Mouse (Mus musculus) Patski (cell line): ENCODE measurements at regions not wholly inside any gene's neighbourhood (a gene's known extent, or its start where the extent isn't known, plus 50 kb on each side); places are given as distances from the start of the nearest gene placed in this dataset.

Experiments used
- ATAC-seq: fragments of 100-300 bp; one replicate; pipeline ENCODE4 v1.8.0; 2021
- CTCF ChIA-PET: fragments of 350-600 bp; sonication (Branson Sonifier 250); formaldehyde crosslinking; loops from one replicate; lab custom pipeline; 2022; ENCODE audit warnings: inconsistent platforms; lab: Charles Lee
- POLR2A ChIA-PET: fragments of 350-600 bp; sonication (Branson Sonifier 250); formaldehyde crosslinking; loops from one replicate; lab custom pipeline; 2022; ENCODE audit warnings: antibody characterized with exemption, inconsistent platforms; lab: Charles Lee
- DNase-seq: peaks from one replicate; pipeline ENCODE4 v3.0.0-alpha.2; 2011; ENCODE audit warnings: low read depth, low spot score
- H3K27me3 ChIP-seq: fragments of 371-371 bp; one replicate; pipeline ENCODE4 v1.5.1; 2021
- CTCF ChIP-seq: fragments of 100-300 bp; IDR thresholded peaks from one replicate; pipeline ENCODE4 v1.5.1; 2021
- in situ Hi-C: fragments of 300-500 bp; cut with MboI; formaldehyde crosslinking; loops from 3 replicates; pipeline ENCODE4 v1.11.1; 2018; ENCODE audit warnings: low pct_unique_long_range_greater_than_20kb, mixed read lengths

DNA sequence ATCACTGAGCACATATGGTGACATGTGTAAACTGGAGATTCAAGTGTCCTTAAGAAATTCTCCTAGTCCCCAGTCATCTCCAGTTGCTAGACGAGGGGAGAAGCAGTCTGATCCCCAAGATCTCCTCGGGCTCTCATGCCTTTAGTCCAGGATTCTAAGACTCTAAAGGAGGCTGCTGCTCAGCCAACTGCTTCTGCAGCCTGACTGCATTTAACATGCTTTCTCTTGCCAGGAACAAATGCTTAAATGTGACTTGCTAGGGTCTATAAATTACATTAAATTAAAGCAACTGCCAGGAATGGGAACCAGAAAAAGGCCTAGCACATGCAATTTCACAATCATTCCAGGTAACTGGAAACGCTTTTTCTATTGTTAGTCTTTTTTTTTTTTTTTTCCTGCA, 599.8 kb upstream of the Gcfc2 start:
- POLR2A ChIA-PET: no interaction called here
- CTCF ChIA-PET: no interaction called here
- TF ChIP-seq CTCF: no peak
- ATAC-seq: no peak
- H3K27me3 ChIP-seq: no peaks in the 10 kb centered on the region
- in situ Hi-C loops: no loop called here
- no peak for DNase-seq

DNA sequence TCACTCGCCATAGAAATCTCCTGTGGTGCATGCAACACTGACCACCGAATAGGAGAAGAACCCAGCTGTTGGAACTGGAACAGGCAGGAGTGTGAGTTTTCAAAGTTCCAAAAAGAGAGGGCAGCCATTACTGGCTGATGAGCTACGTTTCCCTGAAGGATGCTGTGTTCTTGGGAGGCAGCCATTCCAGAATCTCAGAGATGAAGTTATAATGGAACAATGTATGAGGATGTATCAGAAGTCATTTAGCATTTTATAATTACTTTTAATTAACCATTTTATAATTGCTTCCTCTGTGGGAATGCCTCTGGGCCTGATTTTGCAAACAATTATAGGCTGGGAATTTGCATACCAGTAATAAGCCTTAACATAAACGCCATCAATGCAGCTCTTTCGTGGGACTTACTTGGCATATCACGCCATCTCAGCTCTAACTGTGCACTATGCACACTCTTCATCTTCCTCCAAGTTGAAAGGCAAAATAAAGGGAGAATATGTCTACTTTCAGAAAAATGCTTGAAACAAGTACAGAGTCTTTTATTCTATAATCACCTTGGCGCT, 559.4 kb upstream of the Gcfc2 start:
- no peak for DNase-seq
- CTCF ChIA-PET: no interaction called here
- no peak for ATAC-seq
- POLR2A ChIA-PET: no interaction called here
- no peak for TF ChIP-seq CTCF
- H3K27me3 ChIP-seq: no peaks in the 10 kb centered on the region
- in situ Hi-C loops: no loop called here

DNA sequence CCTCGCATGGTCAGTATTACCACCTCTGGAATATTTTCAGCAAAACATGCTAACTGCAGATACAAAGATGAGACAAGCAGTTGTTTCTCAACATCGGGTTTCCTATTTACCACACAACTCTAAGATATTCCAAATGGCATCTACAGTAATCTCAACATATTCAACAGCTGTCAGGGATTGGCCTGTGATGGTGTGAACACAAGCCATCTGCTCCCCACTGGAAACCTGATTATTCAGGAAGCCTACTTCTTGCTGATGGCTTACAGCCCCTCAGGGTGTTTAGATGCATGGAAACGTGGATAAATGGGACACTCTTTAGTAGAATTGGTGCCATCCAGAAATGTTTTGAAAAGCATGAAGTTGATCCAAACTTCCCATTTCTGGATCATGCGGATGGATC, 535.0 kb upstream of the Gcfc2 start:
- in situ Hi-C loops: no loop called here
- POLR2A ChIA-PET: no interaction called here
- no peak for TF ChIP-seq CTCF
- ATAC-seq: no peak
- H3K27me3 ChIP-seq: no peaks in the 10 kb centered on the region
- DNase-seq: no peak
- CTCF ChIA-PET: no interaction called here

DNA sequence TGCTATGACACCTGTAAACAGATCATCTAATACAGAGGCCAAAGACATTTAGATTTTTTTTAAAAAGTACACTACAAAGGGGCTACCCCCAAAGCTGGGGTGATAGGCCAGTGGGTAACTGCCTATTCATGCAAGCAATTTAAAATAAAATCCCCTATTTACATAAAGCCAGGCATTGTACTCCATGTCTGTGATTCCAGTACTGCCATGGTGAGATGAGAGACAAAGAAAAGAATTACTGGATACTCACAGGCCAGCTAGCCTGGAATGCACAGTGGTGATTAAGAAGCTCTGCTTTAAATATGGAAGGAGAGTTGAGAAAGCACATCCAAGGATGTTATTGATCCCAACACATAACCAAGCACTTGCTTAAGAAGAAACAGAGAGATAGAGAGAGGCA, 520.3 kb upstream of the Gcfc2 start:
- TF ChIP-seq CTCF: no peak
- DNase-seq: no peak
- no peak for ATAC-seq
- no peaks in the 10 kb centered on the region for H3K27me3 ChIP-seq
- POLR2A ChIA-PET: no interaction called here
- in situ Hi-C loops: no loop called here
- CTCF ChIA-PET: no interaction called here

DNA sequence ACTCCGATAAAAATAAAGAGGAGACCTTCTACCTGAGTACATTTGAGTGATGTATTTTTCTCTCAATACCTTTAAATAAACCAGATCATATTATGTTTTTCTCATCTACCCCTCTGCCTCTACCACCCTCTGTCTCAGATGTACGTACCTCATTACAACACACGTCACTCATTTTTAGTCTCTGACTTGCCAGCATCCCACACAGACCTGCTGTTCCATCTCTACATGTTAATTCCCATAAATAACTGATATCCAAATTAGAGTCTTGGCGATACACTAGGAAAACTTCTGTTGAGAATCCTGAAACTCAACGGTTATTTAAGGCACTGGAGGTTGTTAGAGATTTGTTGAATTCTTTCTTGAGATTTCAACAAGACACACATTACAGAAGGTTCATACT, 509.9 kb upstream of the Gcfc2 start:
- DNase-seq: no peak
- in situ Hi-C loops: no loop called here
- no peaks in the 10 kb centered on the region for H3K27me3 ChIP-seq
- POLR2A ChIA-PET: no interaction called here
- CTCF ChIA-PET: interaction anchor here (0.6 kb wide), 1 partner anchor 1757 kb away, joined by 3 read pairs; no protein-coding TSS in a partner anchor
- no peak for TF ChIP-seq CTCF
- no peak for ATAC-seq

DNA sequence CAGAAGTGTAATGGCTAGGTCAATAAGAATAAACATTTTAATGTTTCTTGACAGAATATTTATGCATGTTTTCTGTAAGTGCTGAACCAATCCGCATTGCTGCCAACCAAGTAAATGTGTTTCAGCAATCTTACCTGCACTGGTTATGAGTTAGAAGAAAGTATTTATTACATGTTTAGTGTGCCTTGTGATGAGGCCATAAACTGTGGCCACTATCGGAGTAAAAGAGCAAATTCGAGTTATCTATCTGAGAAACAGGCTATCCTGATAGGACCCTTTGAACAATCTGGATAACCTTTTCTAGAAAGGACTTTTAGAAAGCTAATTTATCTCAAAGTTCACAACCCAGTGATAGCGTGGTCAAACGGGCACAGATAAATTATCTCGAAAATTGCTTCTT, 488.7 kb upstream of the Gcfc2 start:
- ATAC-seq: no peak
- no peak for DNase-seq
- CTCF ChIA-PET: no interaction called here
- in situ Hi-C loops: no loop called here
- no peaks in the 10 kb centered on the region for H3K27me3 ChIP-seq
- POLR2A ChIA-PET: no interaction called here
- no peak for TF ChIP-seq CTCF

DNA sequence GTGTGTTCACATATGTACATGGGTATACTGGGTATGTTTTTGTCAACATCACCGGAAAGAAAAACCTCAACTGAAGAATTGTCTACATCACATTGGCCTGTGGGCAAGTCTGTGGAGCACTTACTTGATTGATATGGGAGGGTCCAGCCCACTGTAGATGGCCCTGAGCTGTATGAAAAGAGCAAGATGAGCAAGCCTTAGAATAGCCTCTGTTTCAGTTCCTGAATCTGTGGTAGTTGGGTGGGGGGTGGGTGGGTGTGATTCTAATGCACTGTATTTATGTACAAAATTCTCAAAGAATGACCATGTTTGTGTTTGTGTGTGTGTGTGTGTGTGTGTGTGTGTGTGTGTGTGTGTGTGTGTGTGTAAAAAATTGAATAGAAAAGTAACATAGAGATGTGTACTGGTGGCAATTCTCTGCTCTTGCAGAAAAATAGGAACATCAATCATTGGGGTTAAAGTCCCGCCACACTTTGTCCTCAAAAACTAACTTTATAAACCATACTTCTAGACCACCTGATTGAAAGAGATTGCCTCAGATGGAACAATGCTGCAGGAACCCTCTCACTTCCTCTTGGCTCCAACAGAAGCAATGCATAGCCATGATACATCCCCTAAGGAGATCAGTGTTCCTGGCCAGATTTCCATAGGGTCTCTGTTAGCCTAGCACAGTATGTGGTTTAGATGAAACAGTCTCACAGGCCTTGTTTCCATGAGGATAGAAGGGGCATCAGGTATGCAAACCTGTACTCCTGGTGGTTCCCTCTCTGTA, 484.3 kb upstream of the Gcfc2 start:
- ChIA-PET POLR2A (no interaction called here), CTCF (no interaction called here)
- no peak for TF ChIP-seq CTCF
- ATAC-seq (no peak), DNase-seq (no peak)
- no peaks in the 10 kb centered on the region for H3K27me3 ChIP-seq
- in situ Hi-C loops: no loop called here

DNA sequence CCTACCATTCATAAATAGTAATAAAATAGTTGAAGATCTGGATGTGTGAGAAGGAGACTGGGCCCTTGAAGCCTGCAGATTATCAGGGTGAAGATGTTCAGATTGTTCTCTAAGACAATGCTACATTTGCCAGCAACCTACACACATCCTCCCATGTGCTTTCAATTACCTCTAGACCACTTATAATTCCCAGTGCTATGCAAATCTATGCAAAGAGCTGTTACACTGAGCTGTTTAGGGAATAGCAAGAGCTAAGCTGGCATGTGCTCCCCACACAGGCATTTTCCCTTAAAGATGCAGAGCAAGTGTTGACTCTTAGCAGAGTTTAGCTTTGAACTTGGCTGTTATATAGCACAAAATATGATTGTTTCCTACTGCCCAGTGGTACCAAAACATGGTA, 482.1 kb upstream of the Gcfc2 start:
- no peaks in the 10 kb centered on the region for H3K27me3 ChIP-seq
- ChIA-PET POLR2A (no interaction called here), CTCF (interaction anchor here (1.2 to 1.7 kb wide), 2 partner anchors 11 to 16 kb away, joined by 3 to 4 read pairs; no protein-coding TSS in a partner anchor)
- DNase-seq (no peak), ATAC-seq (no peak)
- in situ Hi-C loops: no loop called here
- no peak for TF ChIP-seq CTCF

DNA sequence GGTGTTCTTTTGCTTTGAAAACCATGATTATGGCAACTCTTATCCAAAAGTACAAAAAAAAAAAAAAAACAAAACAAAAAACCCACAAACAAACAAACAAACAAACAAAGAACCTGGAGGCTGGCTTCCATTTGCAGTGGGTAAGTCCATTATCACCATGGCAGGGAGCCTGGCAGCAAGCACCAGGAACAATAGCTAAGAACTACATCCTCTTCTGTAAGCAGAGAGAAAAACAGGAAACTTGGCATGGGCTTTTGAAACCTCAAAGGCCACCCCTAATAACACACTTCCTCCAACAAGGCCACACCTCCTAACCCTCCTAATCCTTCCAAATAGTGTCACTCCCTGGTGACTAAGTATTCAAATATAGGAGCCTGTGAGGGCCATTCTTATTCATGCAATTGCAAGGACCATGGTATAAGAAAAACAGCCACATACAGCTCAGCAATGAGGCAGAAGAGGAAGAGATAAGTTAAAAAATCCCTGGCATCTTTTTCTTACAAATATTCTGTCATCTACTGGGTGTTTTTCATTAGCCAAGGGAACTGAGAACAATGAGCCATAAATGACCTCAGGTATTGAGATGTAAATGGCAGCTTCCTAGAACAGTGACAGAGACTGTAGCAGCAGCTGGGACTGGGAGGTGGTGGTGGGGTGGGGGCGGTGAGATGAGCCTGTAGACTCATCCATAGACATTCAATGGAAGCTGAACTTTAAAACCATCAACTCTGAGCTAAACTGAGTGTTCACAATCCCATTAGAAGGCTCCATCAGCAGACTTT, 477.3 kb upstream of the Gcfc2 start:
- no peak for ATAC-seq
- H3K27me3 ChIP-seq: no peaks in the 10 kb centered on the region
- no peak for TF ChIP-seq CTCF
- ChIA-PET CTCF (interaction anchor here (1.2 to 1.6 kb wide), 2 partner anchors 8 to 23 kb away, joined by 3 to 5 read pairs; no protein-coding TSS in a partner anchor), POLR2A (no interaction called here)
- no peak for DNase-seq
- in situ Hi-C loops: no loop called here

DNA sequence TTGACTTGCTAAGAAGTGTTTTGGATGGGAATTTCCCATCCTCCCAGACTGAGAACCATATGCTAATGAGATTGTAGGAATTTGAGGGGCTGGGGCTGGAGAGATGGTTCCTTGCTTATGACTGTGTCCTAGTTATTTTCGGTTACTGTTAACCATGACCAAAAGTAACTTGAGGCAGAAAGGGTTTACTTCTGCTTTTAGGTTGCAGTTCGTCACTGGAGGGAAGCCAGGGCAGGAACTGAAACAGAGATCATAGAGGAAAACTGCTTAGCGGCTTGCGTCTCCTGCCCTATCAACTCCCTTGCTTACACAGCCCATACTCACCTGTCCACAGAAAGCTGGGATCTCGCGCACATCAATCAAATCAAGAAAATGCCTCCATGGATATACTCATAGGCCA, 475.8 kb upstream of the Gcfc2 start:
- POLR2A ChIA-PET: no interaction called here
- no peak for ATAC-seq
- CTCF ChIA-PET: no interaction called here
- H3K27me3 ChIP-seq: no peaks in the 10 kb centered on the region
- TF ChIP-seq CTCF: no peak
- DNase-seq: no peak
- in situ Hi-C loops: no loop called here

DNA sequence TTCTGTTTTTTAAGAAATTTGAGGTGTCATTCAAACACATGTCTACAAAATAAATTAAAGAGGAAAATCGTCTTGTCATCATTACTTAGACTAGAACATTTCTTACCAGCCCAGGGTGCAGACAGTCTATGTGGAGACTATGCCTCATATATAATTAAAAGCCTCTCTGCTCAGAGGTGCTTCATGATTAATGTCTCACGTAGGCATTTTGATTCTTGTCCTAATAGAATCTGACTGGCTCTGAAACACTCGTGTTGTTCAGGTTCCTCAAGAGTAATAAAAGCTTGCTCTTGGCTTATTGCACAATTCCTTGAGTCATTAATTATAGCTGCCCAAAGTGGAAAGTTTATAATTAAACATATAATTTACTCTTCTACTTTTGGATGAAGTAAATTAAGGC, 475.1 kb upstream of the Gcfc2 start:
- ChIA-PET POLR2A (no interaction called here), CTCF (no interaction called here)
- H3K27me3 ChIP-seq: no peaks in the 10 kb centered on the region
- no peak for ATAC-seq
- in situ Hi-C loops: no loop called here
- DNase-seq: no peak
- no peak for TF ChIP-seq CTCF
